Mouse (Mus musculus): ENCODE data around the gene 4930442H23Rik. TPM values are rescaled to one million over a fixed set of nuclear protein-coding genes. Genes with fewer than 3 reads are reported as not detected.

4930442H23Rik gene
- polyA plus RNA-seq, 1 experiment from 2014 or later, result not detected

- Histone ChIP-seq H3K4me2 (ENCODE audit: low read depth, low read length) (no peak overlapping the region), H3K4me1 (ENCODE audit: control insufficient read depth, insufficient read depth, low read length) (peaks cover 6% of the 10 kb centered on the region; the same call in 1 of the 2 replicates), H3K9me3 (replicated peaks; ENCODE audit: control insufficient read depth, low read length) (no peaks in the 10 kb centered on the region), H3K4me3 (replicated peaks; ENCODE audit: low read length) (no peak overlapping the region), H3K27ac (ENCODE audit: low read length) (no peak overlapping the region), H3K36me3 (ENCODE audit: control insufficient read depth, insufficient read depth, low read length) (no peaks in the 10 kb centered on the region), H3K27me3 (ENCODE audit: control insufficient read depth, insufficient read depth, low read length) (peaks cover 7% of the 10 kb centered on the region; the same call in 1 of the 2 replicates), H3K9ac (ENCODE audit: low read length) (no peak overlapping the region)
- WGBS, result 71% methylated on average over 20 of the region's 20 CpGs
- no peak for ATAC-seq (ENCODE audit: insufficient read depth, low FRiP score)
Observed at GRCm38 (mm10) chr10:81200605-81201287, 17.1 kb upstream of the 4930442H23Rik start.

GRCm38 (mm10) chr10:81200141-81200540 is 16.5 kb upstream of the 4930442H23Rik start:
- Histone ChIP-seq H3K27me3 (ENCODE audit: control insufficient read depth, insufficient read depth, low read length) (peaks cover 11% of the 10 kb centered on the region), H3K4me3 (replicated peaks; ENCODE audit: low read length) (no peak overlapping the region), H3K27ac (ENCODE audit: low read length) (no peak overlapping the region), H3K4me1 (ENCODE audit: control insufficient read depth, insufficient read depth, low read length) (peaks cover 6% of the 10 kb centered on the region; the same call in 1 of the 2 replicates), H3K9ac (ENCODE audit: low read length) (no peak overlapping the region), H3K36me3 (ENCODE audit: control insufficient read depth, insufficient read depth, low read length) (no peaks in the 10 kb centered on the region), H3K4me2 (ENCODE audit: low read depth, low read length) (no peak overlapping the region), H3K9me3 (replicated peaks; ENCODE audit: control insufficient read depth, low read length) (no peaks in the 10 kb centered on the region)
- ATAC-seq (ENCODE audit: insufficient read depth, low FRiP score), result no peak
- WGBS, result 82% methylated on average over 13 of the region's 13 CpGs

GRCm38 (mm10) chr10:81198990-81199389 is 15.3 kb upstream of the 4930442H23Rik start:
- ATAC-seq (ENCODE audit: insufficient read depth, low FRiP score), result no peak
- H3K27me3 ChIP-seq (ENCODE audit: control insufficient read depth, insufficient read depth, low read length), result peaks cover 13% of the 10 kb centered on the region
- 85% methylated on average over 6 of the region's 6 CpGs for WGBS

GRCm38 (mm10) chr10:81198230-81198629 is 14.6 kb upstream of the 4930442H23Rik start:
- no peak for ATAC-seq (ENCODE audit: insufficient read depth, low FRiP score)
- Histone ChIP-seq H3K9ac (ENCODE audit: low read length) (no peak overlapping the region), H3K36me3 (ENCODE audit: control insufficient read depth, insufficient read depth, low read length) (no peaks in the 10 kb centered on the region), H3K27ac (ENCODE audit: low read length) (no peak overlapping the region), H3K4me2 (ENCODE audit: low read depth, low read length) (no peak overlapping the region), H3K27me3 (ENCODE audit: control insufficient read depth, insufficient read depth, low read length) (peaks cover 13% of the 10 kb centered on the region), H3K4me3 (replicated peaks; ENCODE audit: low read length) (no peak overlapping the region), H3K9me3 (replicated peaks; ENCODE audit: control insufficient read depth, low read length) (no peaks in the 10 kb centered on the region), H3K4me1 (ENCODE audit: control insufficient read depth, insufficient read depth, low read length) (peaks cover 18% of the 10 kb centered on the region)
- 1% methylated on average over 9 of the region's 9 CpGs for WGBS

More at GRCm38 (mm10) chr10:81198990-81199389, 15.3 kb upstream of the 4930442H23Rik start:
- peaks cover 13% of the 10 kb centered on the region for H3K4me1 ChIP-seq (ENCODE audit: control insufficient read depth, insufficient read depth, low read length)
- H3K9ac ChIP-seq (ENCODE audit: low read length), result no peak overlapping the region
- H3K27ac ChIP-seq (ENCODE audit: low read length), result no peak overlapping the region
- H3K9me3 ChIP-seq (replicated peaks; ENCODE audit: control insufficient read depth, low read length), result no peaks in the 10 kb centered on the region
- no peaks in the 10 kb centered on the region for H3K36me3 ChIP-seq (ENCODE audit: control insufficient read depth, insufficient read depth, low read length)
- H3K4me2 ChIP-seq (ENCODE audit: low read depth, low read length), result no peak overlapping the region
- H3K4me3 ChIP-seq (replicated peaks; ENCODE audit: low read length), result no peak overlapping the region

GRCm38 (mm10) chr10:81197305-81197704 is 13.7 kb upstream of the 4930442H23Rik start:
- no peaks in the 10 kb centered on the region for H3K9me3 ChIP-seq (replicated peaks; ENCODE audit: control insufficient read depth, low read length)
- H3K36me3 ChIP-seq (ENCODE audit: control insufficient read depth, insufficient read depth, low read length), result no peaks in the 10 kb centered on the region
- ATAC-seq (ENCODE audit: insufficient read depth, low FRiP score), result no peak
- H3K27ac ChIP-seq (ENCODE audit: low read length), result no peak overlapping the region
- peaks cover 13% of the 10 kb centered on the region for H3K27me3 ChIP-seq (ENCODE audit: control insufficient read depth, insufficient read depth, low read length)
- peaks cover 21% of the 10 kb centered on the region for H3K4me1 ChIP-seq (ENCODE audit: control insufficient read depth, insufficient read depth, low read length)
- H3K4me3 ChIP-seq (replicated peaks; ENCODE audit: low read length), result no peak overlapping the region
- no peak overlapping the region for H3K9ac ChIP-seq (ENCODE audit: low read length)
- no peak overlapping the region for H3K4me2 ChIP-seq (ENCODE audit: low read depth, low read length)
- WGBS, result 52% methylated on average over 6 of the region's 6 CpGs

GRCm38 (mm10) chr10:81196470-81197065 is 12.9 kb upstream of the 4930442H23Rik start:
- H3K4me1 ChIP-seq (ENCODE audit: control insufficient read depth, insufficient read depth, low read length), result peaks cover 24% of the 10 kb centered on the region
- no peaks in the 10 kb centered on the region for H3K36me3 ChIP-seq (ENCODE audit: control insufficient read depth, insufficient read depth, low read length)
- no peak overlapping the region for H3K4me2 ChIP-seq (ENCODE audit: low read depth, low read length)
- no peak overlapping the region for H3K4me3 ChIP-seq (replicated peaks; ENCODE audit: low read length)
- ATAC-seq (ENCODE audit: insufficient read depth, low FRiP score), result no peak
- peaks cover 13% of the 10 kb centered on the region for H3K27me3 ChIP-seq (ENCODE audit: control insufficient read depth, insufficient read depth, low read length)
- 0 out of 2 replicates have a peak overlapping the region, but pooled peaks have one; percentile 24 for H3K27ac ChIP-seq (ENCODE audit: low read length)
- no peaks in the 10 kb centered on the region for H3K9me3 ChIP-seq (replicated peaks; ENCODE audit: control insufficient read depth, low read length)
- WGBS, result 67% methylated on average over 11 of the region's 11 CpGs
- no peak overlapping the region for H3K9ac ChIP-seq (ENCODE audit: low read length)

- H3K9me3 ChIP-seq (replicated peaks; ENCODE audit: control insufficient read depth, low read length), result no peaks in the 10 kb centered on the region
- H3K4me3 ChIP-seq (replicated peaks; ENCODE audit: low read length), result peak overlapping the region; percentile 16
- peak overlapping the region; percentile 45 for H3K4me2 ChIP-seq (ENCODE audit: low read depth, low read length)
- 0 out of 2 replicates have a peak, but pooled peaks cover 6% of the 10 kb centered on the region for H3K36me3 ChIP-seq (ENCODE audit: control insufficient read depth, insufficient read depth, low read length)
- H3K9ac ChIP-seq (ENCODE audit: low read length), result peak overlapping the region; percentile 66
- peak overlapping the region; percentile 86 for H3K27ac ChIP-seq (ENCODE audit: low read length)
- H3K27me3 ChIP-seq (ENCODE audit: control insufficient read depth, insufficient read depth, low read length), result peaks cover 13% of the 10 kb centered on the region
- H3K4me1 ChIP-seq (ENCODE audit: control insufficient read depth, insufficient read depth, low read length), result peaks cover 32% of the 10 kb centered on the region
- no peak for ATAC-seq (ENCODE audit: insufficient read depth, low FRiP score)
- WGBS, result 58% methylated on average over 4 of the region's 4 CpGs
Observed at GRCm38 (mm10) chr10:81195300-81195699, 11.7 kb upstream of the 4930442H23Rik start.

- WGBS, result 11% methylated on average over 37 of the region's 37 CpGs
- H3K36me3 ChIP-seq (ENCODE audit: control insufficient read depth, insufficient read depth, low read length), result 0 out of 2 replicates have a peak, but pooled peaks cover 6% of the 10 kb centered on the region
- peaks cover 11% of the 10 kb centered on the region for H3K27me3 ChIP-seq (ENCODE audit: control insufficient read depth, insufficient read depth, low read length)
- H3K27ac ChIP-seq (ENCODE audit: low read length), result peak overlapping the region; percentile 86
- peak overlapping the region; percentile 45 for H3K4me2 ChIP-seq (ENCODE audit: low read depth, low read length)
- ATAC-seq (ENCODE audit: insufficient read depth, low FRiP score), result peak; percentile 17; the same call in 1 of the 2 replicates
- H3K4me1 ChIP-seq (ENCODE audit: control insufficient read depth, insufficient read depth, low read length), result peaks cover 32% of the 10 kb centered on the region
- H3K4me3 ChIP-seq (replicated peaks; ENCODE audit: low read length), result peak overlapping the region; percentile 16
- H3K9ac ChIP-seq (ENCODE audit: low read length), result peak overlapping the region; percentile 66
- no peaks in the 10 kb centered on the region for H3K9me3 ChIP-seq (replicated peaks; ENCODE audit: control insufficient read depth, low read length)
Observed at GRCm38 (mm10) chr10:81193991-81194774, 10.5 kb upstream of the 4930442H23Rik start.
